ENCODE assay signal across 9 mouse cellular contexts in the genomic region with DNA sequence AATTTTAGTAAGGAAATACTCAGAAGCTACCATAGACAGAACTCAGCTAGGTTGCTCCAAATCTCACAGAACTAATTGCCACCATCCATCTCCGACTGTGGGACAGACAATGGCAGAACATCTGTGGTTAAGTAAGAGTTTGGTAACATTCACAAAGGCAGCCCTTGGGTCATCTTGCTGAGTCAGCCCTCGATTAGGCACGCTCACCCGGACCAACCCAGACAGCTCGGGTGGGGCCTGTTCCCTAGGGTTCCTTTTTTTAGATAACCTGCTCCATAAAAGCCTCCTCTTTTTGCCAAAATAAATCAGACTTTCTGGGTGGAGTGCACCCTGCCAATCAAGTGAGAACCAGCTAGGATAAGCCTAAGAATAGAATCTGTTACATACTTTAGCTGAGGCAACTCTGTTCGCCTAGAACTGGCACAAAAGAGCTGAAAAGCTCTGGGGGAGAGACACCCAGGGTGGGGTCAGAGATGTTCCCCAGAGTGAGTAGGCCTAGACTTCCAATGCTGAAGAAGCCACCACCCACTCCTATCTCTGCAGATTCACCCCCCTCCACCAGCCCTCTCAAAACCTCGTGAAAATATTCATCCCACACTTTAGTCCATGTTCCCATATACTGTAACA. TPM values are rescaled to one million over a fixed set of nuclear protein-coding genes. Genes with fewer than 3 reads are reported as not detected.
DNase-seq lines count a peak whose midpoint lies in the region; ATAC-seq and TF ChIP-seq lines count a peak whose summit lies in the region.
"Had no signal": no experiment of that assay in that cellular context is flagged by ENCODE, and none has a peak within 500 bp of the region (broad histone marks: within the 10 kb centered on the region; RNA-seq: fewer than 3 reads in every experiment).

No protein-coding gene starts in this region.

- peak; percentile 70 for DNase-seq in gastrocnemius, adult 2 months
- no peak for DNase-seq in gastrocnemius, postnatal 10 days
- DNase-seq in MN1 (ENCODE audit: low spot score): peak; percentile 21
- peak; percentile 43 to 52 for DNase-seq in gastrocnemius, adult 8-10 months (ENCODE audit: low spot score in 2 of 2)
- DNase-seq in liver, embryonic 13.5 days: peak; percentile 43
- no peak for DNase-seq in cerebellum, adult 9-10 months
- no peak for DNase-seq in cerebellum, adult 11 months

- H3K27me3 ChIP-seq in liver, embryonic 13.5 days: no peaks in the 10 kb centered on the region
- no peaks in the 10 kb centered on the region for H3K27me3 ChIP-seq in forebrain, embryonic 16.5 days (replicated peaks; ENCODE audit: control insufficient read depth, insufficient read depth, low read length)

- H3K27ac ChIP-seq in gastrocnemius, adult 2 months: peak overlapping the region; percentile 74
- H3K27ac ChIP-seq in liver, embryonic 13.5 days: no peak overlapping the region
- H3K27ac ChIP-seq in forebrain, embryonic 16.5 days (ENCODE audit: low read length): no peak overlapping the region

- no peak for TF ChIP-seq CTCF in gastrocnemius, adult 2 months (IDR thresholded peaks at IDR 0.05)

- H3K4me2 ChIP-seq in liver, embryonic 13.5 days: no peak overlapping the region
- H3K4me2 ChIP-seq in forebrain, embryonic 16.5 days (ENCODE audit: low read length): no peak overlapping the region

- intact Hi-C loops in gastrocnemius, adult 2 months (cut with DNase I): no loop called here

- H3K9ac ChIP-seq in liver, embryonic 13.5 days: no peak overlapping the region
- no peak overlapping the region for H3K9ac ChIP-seq in forebrain, embryonic 16.5 days (replicated peaks; ENCODE audit: low read depth, low read length)

- H3K4me3 ChIP-seq in gastrocnemius, adult 2 months: no peak overlapping the region
- H3K4me3 ChIP-seq in liver, embryonic 13.5 days (replicated peaks): no peak overlapping the region
- H3K4me3 ChIP-seq in forebrain, embryonic 16.5 days (replicated peaks; ENCODE audit: low read length): no peak overlapping the region

- no peaks in the 10 kb centered on the region for H3K36me3 ChIP-seq in liver, embryonic 13.5 days
- no peaks in the 10 kb centered on the region for H3K36me3 ChIP-seq in forebrain, embryonic 16.5 days (ENCODE audit: control insufficient read depth, insufficient read depth)
- H3K36me3 ChIP-seq: G1E had no signal

- no peaks in the 10 kb centered on the region for H3K9me3 ChIP-seq in liver, embryonic 13.5 days (replicated peaks)
- no peaks in the 10 kb centered on the region for H3K9me3 ChIP-seq in forebrain, embryonic 16.5 days (ENCODE audit: control insufficient read depth, low read length)
- H3K9me3 ChIP-seq: G1E had no signal

- peaks cover 51% of the 10 kb centered on the region for H3K4me1 ChIP-seq in liver, embryonic 13.5 days (replicated peaks)
- H3K4me1 ChIP-seq in forebrain, embryonic 16.5 days (replicated peaks; ENCODE audit: control insufficient read depth, insufficient read depth, low read length): peaks cover 11% of the 10 kb centered on the region

- 12% methylated on average over 7 of the region's 7 CpGs for WGBS in liver, embryonic 13.5 days (ENCODE audit: insufficient replicate concordance)
- 57% methylated on average over 7 of the region's 7 CpGs for WGBS in forebrain, embryonic 16.5 days

- peak; percentile 64 for ATAC-seq in liver, embryonic 13.5 days (ENCODE audit: low read depth)
- ATAC-seq in forebrain, embryonic 16.5 days: no peak

RNA-seq across cellular contexts. Expression of a gene that starts 54.2 kb away (rescaled TPM):
- total RNA-seq in gastrocnemius, adult 2 months (2021): 10 to 100 TPM; 13.8 to 24.9 TPM
- total RNA-seq in gastrocnemius, postnatal 10 days (2021): 10 to 100 TPM; 41.9 to 56.1 TPM
- total RNA-seq in gastrocnemius, adult 8-10 months (2022): 10 to 100 TPM in 3 of 4 experiments, 1 to 10 TPM in 1; 9.2 to 12.6 (median 11.2) TPM
- 4.7 and 6.9 TPM in 2 replicates for polyA plus RNA-seq in liver, embryonic 13.5 days (2015; fragmentation: Nextera tagmentation; extraction: Ambion mirVana)
- 6.7 TPM in 2 replicates for polyA plus RNA-seq in forebrain, embryonic 16.5 days (2015; fragmentation: Nextera tagmentation; extraction: Ambion mirVana)
- polyA plus RNA-seq: G1E had no signal

Comparison
In these comparisons a context has a peak if more than half of its experiments do, and no peak if none do; other contexts are left out.
1. DNase-seq: peak in gastrocnemius, adult 2 months (single experiment), MN1 (single experiment), gastrocnemius, adult 8-10 months (2 of 2) and liver, embryonic 13.5 days (single experiment); none in gastrocnemius, postnatal 10 days (single experiment), cerebellum, adult 9-10 months (single experiment) and cerebellum, adult 11 months (single experiment).